Mouse (Mus musculus) heart, postnatal 0 days (tissue): ENCODE results near the gene Rcan1.

Experiments
- CTCF ChIP-seq: IDR thresholded peaks from 2 replicates; pipeline ENCODE4 v1.5.1; 2016; ENCODE audit warnings: antibody characterized with exemption, control low read depth, low read depth
- EP300 ChIP-seq: IDR thresholded peaks from 2 replicates; pipeline ENCODE4 v1.6.1; 2016; ENCODE audit warnings: antibody characterized with exemption, low read depth

DNA sequence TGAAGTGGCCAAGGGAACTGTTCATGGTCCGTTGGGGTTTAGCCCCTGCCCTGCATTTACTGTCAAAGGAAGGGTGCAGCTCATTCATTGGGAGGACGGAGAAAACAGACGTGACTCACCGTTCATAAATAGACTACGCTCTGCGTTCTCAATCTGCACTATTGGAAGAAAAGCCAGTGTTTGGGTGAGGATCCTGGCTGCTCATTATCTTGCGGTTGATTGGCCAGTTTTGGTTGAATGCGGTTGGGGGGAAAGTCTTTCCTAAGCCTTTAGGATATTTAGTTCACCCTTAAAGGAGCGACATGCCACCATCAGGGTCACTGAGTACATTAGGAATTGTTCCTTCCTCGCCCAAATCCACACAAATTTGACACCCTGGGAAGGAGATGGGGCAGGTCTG is 5.4 kb downstream of the Rcan1 start:
- TF ChIP-seq CTCF (no peak), EP300 (no peak)
